Mouse (Mus musculus) hindbrain, postnatal 0 days (tissue): ENCODE results near the gene Trpm3. TPM values are rescaled to one million over a fixed set of nuclear protein-coding genes. Genes with fewer than 3 reads are reported as not detected.

Source experiments
- ATAC-seq: fragments of 200-750 bp; cut with Nextera tagmentation; 2 replicates; pipeline ENCODE4 v1.8.0; 2017; ENCODE audit warnings: mild to moderate bottlenecking, moderate TSS enrichment, moderate library complexity
- DNase-seq: peaks from one replicate; pipeline ENCODE4 v3.0.0-alpha.2; 2015; ENCODE audit warnings: low spot score
- H3K27ac ChIP-seq: fragments of 300-500 bp; sonication (generic); 2 replicates; pipeline ENCODE4 v1.5.1; 2014; ENCODE audit warnings: mild to moderate bottlenecking
- H3K27me3 ChIP-seq: fragments of 300-500 bp; sonication (generic); 2 replicates; pipeline ENCODE4 v1.6.1; 2014; ENCODE audit warnings: low read length, mixed read lengths; ENCODE audit not compliant: insufficient read depth
- H3K36me3 ChIP-seq: fragments of 300-500 bp; sonication (generic); 2 replicates; pipeline ENCODE4 v1.6.1; 2014; ENCODE audit warnings: low read length, mixed read lengths; ENCODE audit not compliant: insufficient read depth
- H3K4me1 ChIP-seq: fragments of 300-500 bp; sonication (generic); 2 replicates; pipeline ENCODE4 v1.6.1; 2014; ENCODE audit warnings: antibody characterized with exemption, low read length, mixed read lengths; ENCODE audit not compliant: insufficient read depth
- H3K4me2 ChIP-seq: fragments of 300-500 bp; sonication (generic); 2 replicates; pipeline ENCODE4 v1.6.1; 2014; ENCODE audit warnings: low read depth, mild to moderate bottlenecking, low read length, moderate library complexity, mixed read lengths
- H3K4me3 ChIP-seq: fragments of 300-500 bp; sonication (generic); 2 replicates; pipeline ENCODE4 v1.5.1; 2014; ENCODE audit warnings: low read length
- H3K9ac ChIP-seq: fragments of 300-500 bp; sonication (generic); replicated peaks from 2 replicates; pipeline ENCODE4 v1.6.1; 2014; ENCODE audit warnings: mild to moderate bottlenecking, low read length, moderate library complexity, mixed read lengths
- H3K9me3 ChIP-seq: fragments of 300-500 bp; sonication (generic); 2 replicates; pipeline ENCODE4 v1.6.1; 2016; ENCODE audit warnings: low read length, mixed read lengths
- CTCF ChIP-seq: IDR thresholded peaks from 2 replicates; pipeline ENCODE4 v1.5.1; 2016; ENCODE audit warnings: antibody characterized with exemption, control low read depth, low read depth
- WGBS: fragments of 180-500 bp; shearing (Covaris S2); extraction: QIAGEN DNeasy Blood & Tissue Kit; methylation state at CpG from one replicate; pipeline ENCODE4 v1.1.7; 2014; 5-methylcytosine and 5-hydroxymethylcytosine counted together
- polyA plus RNA-seq: library from polyadenylated mRNA; unstranded; fragments of >200 nt; fragmentation: Nextera tagmentation; extraction: Ambion mirVana; gene quantifications from 2 replicates; pipeline ENCODE4 v1.2.1, GENCODE M21; 2015
- total RNA-seq: library from RNA; depleted of rRNA; stranded (reverse); fragments of >200 nt; gene quantifications from 2 replicates; pipeline ENCODE4 v1.2.3, GENCODE M21; 2014

Gene Trpm3
- total and polyA plus RNA-seq, 2 experiments from 2014 or later = 44.1 to 63.5 TPM

DNA sequence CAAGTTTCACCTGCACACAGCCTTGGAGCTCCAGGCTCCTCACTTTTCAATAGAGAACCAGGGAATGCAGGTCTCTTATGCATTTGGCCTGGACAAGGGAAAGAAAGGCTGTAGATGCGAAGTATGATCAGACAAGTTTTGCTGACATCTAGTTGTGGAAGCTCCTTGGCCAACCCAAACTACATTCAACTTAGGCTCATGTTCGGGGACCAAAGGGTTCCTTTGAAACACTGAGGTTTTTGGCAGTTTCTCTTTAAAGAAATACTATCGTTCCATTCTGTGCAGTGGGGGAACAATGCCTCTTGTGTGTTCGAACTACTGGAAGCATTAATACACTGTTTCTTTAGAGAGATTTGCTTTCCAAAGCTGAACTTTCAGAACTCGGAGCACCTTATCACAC lies 553.1 kb downstream of the Trpm3 start:
- WGBS = 82% methylated on average over 5 of the region's 5 CpGs
- ATAC-seq = no peak
- no peak for DNase-seq
- H3K9ac ChIP-seq = no peak overlapping the region
- H3K27ac ChIP-seq = no peak overlapping the region
- H3K4me1 ChIP-seq = no peaks in the 10 kb centered on the region
- no peaks in the 10 kb centered on the region for H3K9me3 ChIP-seq
- TF ChIP-seq CTCF = no peak
- no peaks in the 10 kb centered on the region for H3K36me3 ChIP-seq
- no peak overlapping the region for H3K4me3 ChIP-seq
- H3K27me3 ChIP-seq = no peaks in the 10 kb centered on the region
- H3K4me2 ChIP-seq = no peak overlapping the region

DNA sequence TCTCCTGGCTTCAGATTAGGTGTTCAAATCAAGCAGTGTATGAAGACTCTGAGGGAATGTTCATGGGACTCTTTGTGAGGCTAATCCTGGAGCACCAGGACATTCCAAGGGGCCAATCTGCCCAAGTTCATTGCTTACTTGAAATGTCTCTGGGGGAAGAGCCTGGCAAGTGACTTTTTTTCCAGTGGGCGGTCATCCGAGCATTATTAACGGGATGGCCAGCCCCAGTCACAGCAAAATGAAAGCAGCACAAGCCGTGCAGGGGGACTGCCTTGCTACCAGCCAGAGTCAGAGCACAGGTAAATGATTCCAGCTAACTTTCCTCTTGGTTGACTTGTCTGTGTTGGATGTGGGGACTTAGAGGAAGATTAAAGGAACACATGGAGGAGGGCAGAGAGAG lies 553.7 kb downstream of the Trpm3 start:
- Histone ChIP-seq H3K4me3 (no peak overlapping the region), H3K27ac (no peak overlapping the region), H3K27me3 (no peaks in the 10 kb centered on the region), H3K9ac (no peak overlapping the region), H3K36me3 (no peaks in the 10 kb centered on the region), H3K4me1 (no peaks in the 10 kb centered on the region), H3K9me3 (no peaks in the 10 kb centered on the region), H3K4me2 (no peak overlapping the region)
- no peak for TF ChIP-seq CTCF
- no peak for DNase-seq
- 26% methylated on average over 4 of the region's 4 CpGs for WGBS
- ATAC-seq = no peak

DNA sequence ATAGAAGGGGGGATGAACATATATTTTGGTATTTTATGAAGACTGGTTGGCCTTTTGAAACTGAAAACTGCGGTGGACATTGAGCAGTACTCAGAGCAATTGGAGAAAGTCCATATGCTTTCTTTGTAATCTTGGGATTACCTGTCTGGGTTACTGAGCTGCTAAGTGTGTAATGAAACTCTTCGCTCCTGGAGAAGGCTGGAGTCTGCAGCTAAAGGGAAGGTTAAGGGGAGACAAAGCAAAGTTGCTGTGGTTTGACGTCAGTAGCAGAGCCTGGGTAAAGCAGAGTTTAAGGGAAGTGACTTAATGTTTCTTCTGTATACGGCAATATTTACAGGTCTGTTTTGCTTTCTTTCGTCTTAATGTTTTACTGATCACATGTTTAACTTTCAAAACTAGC lies 554.1 kb downstream of the Trpm3 start:
- no peak for ATAC-seq
- no peak for DNase-seq
- Histone ChIP-seq H3K4me2 (no peak overlapping the region), H3K27me3 (no peaks in the 10 kb centered on the region), H3K9me3 (no peaks in the 10 kb centered on the region), H3K4me3 (no peak overlapping the region), H3K9ac (no peak overlapping the region), H3K27ac (no peak overlapping the region), H3K36me3 (no peaks in the 10 kb centered on the region), H3K4me1 (no peaks in the 10 kb centered on the region)
- TF ChIP-seq CTCF = no peak
- WGBS = 75% methylated on average over 5 of the region's 5 CpGs

DNA sequence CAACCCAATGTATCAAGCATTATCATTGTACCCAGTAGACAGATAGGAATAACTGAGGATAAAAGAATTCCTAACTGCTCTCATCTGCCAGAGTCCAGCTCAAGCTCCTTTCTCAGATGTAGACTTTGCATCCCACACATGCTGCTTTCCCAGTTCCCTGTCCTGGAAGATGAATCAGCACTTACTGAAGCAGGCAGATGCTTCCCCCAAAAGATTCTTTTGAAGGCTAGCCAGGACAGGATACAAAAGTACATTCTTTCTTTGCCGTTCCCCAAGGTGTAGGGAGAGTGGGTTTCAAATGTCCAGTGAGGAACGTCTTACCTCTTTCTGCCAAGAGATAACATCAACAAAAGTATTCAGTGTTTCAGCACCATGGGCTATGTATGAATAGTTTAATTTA lies 556.6 kb downstream of the Trpm3 start:
- H3K9me3 ChIP-seq = no peaks in the 10 kb centered on the region
- TF ChIP-seq CTCF = no peak
- no peak overlapping the region for H3K27ac ChIP-seq
- H3K27me3 ChIP-seq = no peaks in the 10 kb centered on the region
- H3K9ac ChIP-seq = no peak overlapping the region
- H3K36me3 ChIP-seq = no peaks in the 10 kb centered on the region
- ATAC-seq (no peak), DNase-seq (no peak)
- H3K4me3 ChIP-seq = no peak overlapping the region
- H3K4me1 ChIP-seq = no peaks in the 10 kb centered on the region
- no peak overlapping the region for H3K4me2 ChIP-seq
- WGBS = 52% methylated on average over 2 of the region's 2 CpGs

DNA sequence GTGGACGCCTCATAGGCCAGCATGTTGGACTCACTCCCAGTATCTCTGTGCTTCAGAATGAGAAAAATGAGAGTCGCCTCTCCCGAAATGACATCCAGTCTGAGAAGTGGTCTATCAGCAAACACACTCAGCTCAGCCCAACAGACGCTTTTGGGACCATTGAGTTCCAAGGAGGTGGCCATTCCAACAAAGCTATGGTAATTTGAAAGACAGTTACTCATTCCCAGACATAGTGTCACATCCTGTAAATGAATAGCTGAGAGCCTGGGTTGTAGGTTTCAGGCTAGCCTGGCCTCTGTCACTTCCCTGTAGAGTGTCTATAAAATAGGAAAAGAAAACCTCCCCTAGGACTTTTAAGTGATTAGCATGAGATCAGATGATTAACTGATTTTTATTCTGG lies 559.9 kb downstream of the Trpm3 start:
- ATAC-seq (no peak), DNase-seq (no peak)
- no peak overlapping the region for H3K4me2 ChIP-seq
- H3K27me3 ChIP-seq = no peaks in the 10 kb centered on the region
- H3K9me3 ChIP-seq = no peaks in the 10 kb centered on the region
- no peak overlapping the region for H3K4me3 ChIP-seq
- H3K4me1 ChIP-seq = no peaks in the 10 kb centered on the region
- H3K27ac ChIP-seq = no peak overlapping the region
- H3K36me3 ChIP-seq = no peaks in the 10 kb centered on the region
- 82% methylated on average over 4 of the region's 4 CpGs for WGBS
- no peak for TF ChIP-seq CTCF
- no peak overlapping the region for H3K9ac ChIP-seq

DNA sequence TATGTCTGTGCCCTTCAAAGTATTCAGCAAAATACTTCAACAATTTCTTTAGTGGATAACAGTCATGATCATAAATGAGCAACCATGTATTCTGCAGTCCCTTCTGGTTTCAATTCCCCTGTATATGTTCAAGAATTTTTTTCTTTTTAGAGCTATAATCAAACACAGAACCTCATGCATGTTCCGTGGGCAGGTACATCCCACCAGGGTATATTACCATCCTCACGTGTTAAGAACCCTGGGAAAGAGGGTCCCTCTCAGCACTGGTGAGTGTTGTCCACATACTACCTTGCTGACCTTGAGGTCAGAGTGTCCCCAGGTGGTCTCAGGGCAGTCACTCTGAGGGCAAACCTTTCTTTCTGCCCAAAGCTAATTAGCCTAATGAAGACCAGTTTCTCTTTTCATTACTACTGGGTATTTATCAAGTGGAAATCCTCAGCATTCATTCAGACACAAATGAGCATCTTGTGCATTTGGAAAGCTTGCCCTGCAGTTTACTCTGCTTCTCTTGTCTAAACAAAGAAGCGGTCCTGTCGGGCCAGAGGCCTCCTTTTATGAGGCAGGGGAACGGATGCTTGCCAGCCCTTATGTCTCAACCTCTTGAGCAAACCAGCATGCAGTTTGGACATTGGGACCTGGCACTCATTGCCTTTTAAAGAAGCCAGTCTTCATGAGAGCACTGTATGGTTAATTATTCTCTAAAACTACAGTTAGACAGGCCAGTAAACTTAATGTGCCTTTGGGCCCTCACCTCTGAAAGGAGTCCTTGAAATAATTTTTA lies 562.2 kb downstream of the Trpm3 start:
- ATAC-seq (no peak), DNase-seq (peak; percentile 54)
- H3K4me3 ChIP-seq = no peak overlapping the region
- H3K27me3 ChIP-seq = no peaks in the 10 kb centered on the region
- H3K4me2 ChIP-seq = no peak overlapping the region
- no peak overlapping the region for H3K27ac ChIP-seq
- no peaks in the 10 kb centered on the region for H3K4me1 ChIP-seq
- TF ChIP-seq CTCF = no peak
- WGBS = 27% methylated on average over 5 of the region's 5 CpGs
- H3K9ac ChIP-seq = no peak overlapping the region
- no peaks in the 10 kb centered on the region for H3K36me3 ChIP-seq
- no peaks in the 10 kb centered on the region for H3K9me3 ChIP-seq

DNA sequence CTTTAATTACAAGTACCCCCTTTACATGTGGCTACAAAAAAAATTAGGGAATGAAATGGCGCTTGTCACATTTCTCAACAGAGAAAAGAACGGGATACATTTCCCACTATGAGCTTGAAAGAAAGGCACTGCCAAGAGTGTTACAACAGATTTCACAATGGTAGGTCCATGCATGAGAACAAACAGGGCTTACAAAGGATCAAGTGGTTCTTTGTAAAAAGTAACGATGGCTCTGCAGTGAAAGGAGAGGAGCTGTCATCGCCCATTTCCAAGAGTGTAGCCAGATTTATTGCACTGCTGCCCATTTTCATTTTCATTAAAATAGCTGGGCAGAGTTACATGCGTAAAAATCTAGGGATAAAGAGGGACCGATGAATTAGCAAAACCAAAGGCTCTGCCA lies 565.0 kb downstream of the Trpm3 start:
- no peaks in the 10 kb centered on the region for H3K27me3 ChIP-seq
- ATAC-seq (peak; percentile 58; the same call in 1 of the 2 replicates), DNase-seq (peak; percentile 27)
- no peaks in the 10 kb centered on the region for H3K4me1 ChIP-seq
- no peak overlapping the region for H3K27ac ChIP-seq
- WGBS = 26% methylated on average over 6 of the region's 6 CpGs
- no peaks in the 10 kb centered on the region for H3K9me3 ChIP-seq
- no peak overlapping the region for H3K4me2 ChIP-seq
- no peak overlapping the region for H3K4me3 ChIP-seq
- no peak overlapping the region for H3K9ac ChIP-seq
- no peaks in the 10 kb centered on the region for H3K36me3 ChIP-seq
- TF ChIP-seq CTCF = no peak
